Mouse (Mus musculus) c-Kit-negative CD71-positive TER-119-positive erythroid progenitor cells, embryonic 14.5 days (primary cell): ENCODE results near the gene Cnga3.

Source experiments
- DNase-seq: peaks from one replicate; pipeline ENCODE4 v3.0.0-alpha.2; 2013; ENCODE audit warnings: low read depth, low spot score

Cnga3 gene

DNA sequence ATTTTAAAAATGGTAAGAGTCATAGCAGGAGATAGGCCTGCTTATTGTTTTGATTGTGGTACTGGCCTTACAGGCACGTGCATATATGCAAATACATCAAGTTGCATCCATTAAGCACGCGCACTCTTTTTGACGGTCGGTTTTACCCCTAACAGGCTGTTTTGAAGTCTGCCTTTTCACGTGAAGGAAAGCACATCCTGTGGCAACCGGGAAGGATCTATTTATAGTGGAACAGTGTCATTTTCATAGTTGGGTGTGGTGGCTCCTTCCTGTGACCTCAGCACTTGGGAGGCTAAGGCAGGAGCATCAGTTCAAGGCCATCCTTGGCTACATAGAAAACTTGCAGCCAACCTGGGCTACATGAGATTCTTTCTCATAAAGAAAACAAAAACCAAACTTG is 72.3 kb downstream of the Cnga3 start:
- no peak for DNase-seq

DNA sequence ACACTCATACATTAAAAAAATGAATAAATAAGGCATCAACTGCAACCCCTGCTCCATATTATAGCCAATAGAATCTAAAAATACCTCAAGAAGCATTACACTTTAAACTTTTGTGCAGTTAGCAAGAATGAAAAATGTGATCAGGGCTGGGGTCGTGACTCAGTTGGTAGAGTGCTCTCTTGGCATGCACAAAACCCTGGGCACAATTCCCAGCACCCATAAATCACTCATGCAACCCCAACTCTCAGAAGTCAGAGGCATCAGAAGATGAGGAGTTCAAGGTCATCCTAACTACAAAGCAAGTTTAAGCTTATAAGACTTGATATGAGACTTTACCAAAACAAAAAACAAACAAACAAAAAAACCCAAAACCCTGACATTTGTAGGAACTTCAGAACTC is 73.5 kb downstream of the Cnga3 start:
- DNase-seq = no peak

DNA sequence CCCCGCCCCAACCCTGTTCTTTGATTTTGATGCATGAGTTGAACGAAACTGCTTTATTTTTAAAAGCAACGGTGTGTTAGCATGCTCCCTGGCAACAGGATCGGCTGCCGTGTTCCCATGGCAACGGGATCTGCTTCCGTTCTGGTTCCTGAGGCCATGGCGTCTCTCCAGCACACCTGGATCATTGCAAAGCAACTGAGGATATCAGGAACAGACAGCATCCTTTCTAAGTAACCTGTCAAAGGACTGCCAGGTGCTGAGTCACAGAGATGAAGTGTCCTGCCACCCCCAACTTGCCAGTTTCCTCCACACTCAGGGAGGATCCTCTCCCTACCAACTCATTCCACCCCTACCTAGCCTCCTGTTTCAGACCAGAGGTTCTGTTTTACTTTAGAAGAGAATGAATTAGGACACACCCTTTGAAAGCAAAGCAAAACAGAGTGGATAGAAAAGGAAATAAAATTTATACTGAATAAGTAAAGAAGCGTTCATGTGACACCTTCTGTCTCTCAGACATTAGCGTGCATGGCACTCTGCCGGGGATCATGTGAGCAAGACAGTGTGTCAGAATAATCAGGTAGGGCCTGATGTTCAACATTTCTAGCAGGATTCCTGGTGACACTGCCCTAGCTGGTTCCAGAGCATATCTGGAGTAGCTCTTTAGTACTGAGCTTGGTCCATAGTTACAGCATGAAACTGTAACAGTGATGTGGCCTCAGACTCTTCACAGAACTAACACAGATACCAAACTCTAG is 74.1 kb downstream of the Cnga3 start:
- no peak for DNase-seq

DNA sequence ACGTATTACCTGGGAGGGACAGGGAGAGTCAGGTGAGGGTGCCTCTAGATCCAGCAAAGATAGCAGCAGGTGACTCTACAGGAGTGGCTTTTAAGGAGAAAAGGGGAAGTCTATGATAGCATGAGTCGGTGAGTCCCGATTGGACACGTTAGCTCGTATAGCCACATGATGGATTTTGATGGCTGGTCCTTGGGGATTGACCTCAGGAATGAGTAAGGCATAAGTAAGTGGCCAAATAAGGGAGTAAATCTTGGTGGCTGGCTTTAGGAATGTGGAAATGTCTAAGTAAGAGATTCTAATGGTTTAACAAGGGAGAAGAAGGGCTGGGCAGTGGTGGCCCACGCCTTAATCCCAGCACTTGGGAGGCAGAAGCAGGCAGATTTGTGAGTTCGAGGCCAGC is 74.7 kb downstream of the Cnga3 start:
- no peak for DNase-seq

DNA sequence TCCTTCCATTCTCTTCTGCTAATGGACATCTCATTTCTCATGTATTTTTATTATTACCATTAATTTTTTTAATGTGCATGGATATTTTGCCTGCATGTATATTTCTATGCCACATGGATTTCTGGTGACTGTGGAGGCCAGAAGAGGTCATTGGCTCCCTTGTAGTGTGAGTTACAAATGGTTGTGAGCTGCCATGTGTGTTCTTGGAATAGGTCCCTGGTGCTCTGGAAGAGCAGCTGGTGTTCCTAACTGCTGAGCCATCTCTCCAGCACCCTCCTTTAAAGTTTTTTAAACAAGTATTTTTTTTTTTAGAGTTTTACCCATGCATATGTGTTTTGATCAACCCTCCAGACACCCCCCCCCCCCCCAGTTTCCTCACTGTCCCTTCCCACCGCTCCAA is 82.2 kb downstream of the Cnga3 start:
- no peak for DNase-seq

DNA sequence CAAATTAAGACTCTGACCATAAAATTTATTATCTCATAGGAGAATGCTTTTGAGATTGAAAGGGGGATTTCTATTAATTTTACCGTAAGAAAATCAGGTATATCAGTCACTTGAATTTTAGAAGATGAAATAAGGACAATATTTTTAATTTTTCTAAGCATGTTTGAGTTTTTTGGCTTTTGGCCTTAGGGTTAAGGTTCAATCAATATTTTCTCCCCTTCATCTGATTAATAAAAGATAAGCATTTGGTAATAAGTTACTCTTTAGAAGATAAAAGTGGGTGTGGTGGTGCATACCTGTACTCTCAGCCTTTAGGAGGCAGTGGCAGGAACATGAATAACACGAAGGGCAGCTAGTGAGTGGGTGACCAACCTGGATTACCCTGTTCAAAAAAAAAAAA is 84.7 kb downstream of the Cnga3 start:
- no peak for DNase-seq

DNA sequence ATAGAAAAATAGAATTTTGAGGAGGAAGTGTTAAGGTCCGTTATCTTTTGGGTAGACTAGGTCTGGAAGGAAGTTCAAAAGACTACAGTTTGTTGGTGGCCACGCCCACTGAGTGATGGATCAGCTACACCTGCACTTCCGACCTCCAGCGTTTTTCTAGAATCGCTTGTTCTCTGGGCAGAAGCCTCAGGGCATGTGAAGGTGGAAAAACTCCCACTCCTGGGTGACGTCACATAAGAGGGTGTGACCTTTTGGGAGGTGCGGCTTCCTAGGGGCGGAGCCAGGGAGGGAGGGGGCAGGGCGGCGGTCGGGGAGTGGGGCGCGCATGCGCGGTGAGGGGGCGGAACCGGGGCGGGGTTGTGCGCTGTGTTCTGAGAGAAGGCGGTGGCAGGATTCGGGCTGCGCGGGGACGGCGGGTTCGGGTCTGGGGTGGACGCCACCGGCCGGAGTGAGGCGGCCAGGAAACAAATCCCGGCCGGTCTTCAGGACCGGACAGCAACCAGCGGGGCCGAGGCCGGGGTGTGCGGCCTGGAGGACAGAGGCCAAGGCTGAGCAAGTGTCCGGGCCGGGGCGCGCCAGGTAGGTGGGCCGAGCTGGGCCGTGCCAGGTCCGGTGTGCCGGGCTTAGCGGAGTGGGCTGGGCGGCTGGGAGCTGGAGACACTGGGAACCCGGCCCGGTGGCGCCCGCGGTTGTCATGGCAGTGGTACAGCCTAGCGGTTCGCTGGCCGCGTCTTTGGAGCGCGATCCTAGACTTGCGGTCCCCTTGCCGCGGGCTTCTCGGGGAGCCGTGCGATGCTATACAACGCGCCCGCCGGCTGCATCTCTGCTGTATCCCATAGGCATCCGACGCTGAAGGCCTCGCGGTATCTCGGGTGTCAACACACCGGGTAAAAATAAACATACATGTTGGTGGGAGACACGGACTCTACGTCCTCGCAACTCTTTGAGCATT is 85.6 kb downstream of the Cnga3 start, which contains the start of gene Inpp4a:
Inpp4a (plus strand) TSS at position 326 of the 952 bp plus-strand sequence.
- peak; percentile 83 for DNase-seq

DNA sequence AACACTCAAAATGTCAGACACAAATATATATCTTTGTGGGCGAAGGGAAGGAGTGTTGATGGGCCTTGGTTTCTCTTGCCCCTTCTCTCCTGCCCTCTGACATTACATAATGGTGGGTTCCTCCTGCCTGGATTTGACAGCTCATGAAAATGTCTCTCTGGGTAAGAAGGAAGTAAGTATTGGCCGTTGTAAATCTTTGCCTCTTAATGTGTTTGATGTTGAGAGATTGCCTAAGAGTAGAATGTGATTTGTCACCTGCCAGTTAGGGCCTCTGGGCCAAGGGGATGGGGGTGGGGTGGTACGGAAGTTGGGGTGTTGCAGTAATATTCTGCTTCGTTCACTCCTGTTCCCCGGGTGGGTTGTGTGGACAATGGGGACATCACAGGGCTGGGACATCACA is 86.4 kb downstream of the Cnga3 start:
- no peak for DNase-seq

DNA sequence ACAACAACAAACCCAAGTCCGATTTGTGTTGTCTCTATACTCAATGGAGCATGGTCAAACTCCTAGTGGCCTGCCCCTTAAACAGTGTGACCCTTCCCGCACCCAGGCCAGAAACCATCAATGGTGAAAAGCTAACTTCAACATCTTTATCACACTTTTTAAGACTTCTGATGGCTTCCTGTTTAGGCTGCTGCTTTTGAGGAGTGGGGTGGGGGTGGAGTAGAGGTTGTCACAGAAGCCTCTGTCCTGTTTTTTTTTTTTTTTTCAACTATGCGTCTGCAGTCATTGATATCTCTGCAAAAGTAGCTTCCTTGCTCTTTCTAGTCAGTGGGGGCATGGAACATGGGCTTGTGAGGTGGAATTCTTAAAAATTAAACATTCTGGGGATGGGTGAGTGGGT is 88.6 kb downstream of the Cnga3 start:
- DNase-seq = no peak

DNA sequence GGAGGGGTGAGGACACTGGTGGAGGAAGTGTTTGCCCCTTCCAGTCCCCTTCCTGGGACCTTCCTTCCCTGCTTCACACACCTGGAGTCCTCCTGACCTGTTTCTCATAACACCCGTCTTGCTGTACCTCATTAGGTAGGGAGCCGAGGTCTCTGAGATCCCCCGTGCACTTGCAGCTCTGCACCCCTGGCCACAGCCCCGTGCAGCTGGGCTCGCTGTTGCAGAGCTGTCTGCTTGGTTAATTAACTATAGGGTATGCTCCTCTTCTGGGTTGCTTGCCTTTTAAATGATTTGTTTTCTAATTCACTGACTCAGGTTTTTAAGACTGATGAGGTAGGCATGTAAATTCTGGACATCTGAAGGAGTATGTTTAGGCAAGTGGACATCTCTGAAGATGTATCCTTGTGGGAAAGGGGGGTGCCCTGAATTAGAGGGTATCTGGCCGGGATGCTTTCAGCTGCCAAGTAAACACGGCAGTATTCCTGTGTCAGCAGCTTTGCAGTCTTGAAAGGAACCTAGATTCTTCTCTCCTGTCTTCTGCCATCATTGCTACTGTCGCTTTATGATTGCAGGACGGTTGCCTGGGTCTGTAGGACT is 91.6 kb downstream of the Cnga3 start:
- no peak for DNase-seq

DNA sequence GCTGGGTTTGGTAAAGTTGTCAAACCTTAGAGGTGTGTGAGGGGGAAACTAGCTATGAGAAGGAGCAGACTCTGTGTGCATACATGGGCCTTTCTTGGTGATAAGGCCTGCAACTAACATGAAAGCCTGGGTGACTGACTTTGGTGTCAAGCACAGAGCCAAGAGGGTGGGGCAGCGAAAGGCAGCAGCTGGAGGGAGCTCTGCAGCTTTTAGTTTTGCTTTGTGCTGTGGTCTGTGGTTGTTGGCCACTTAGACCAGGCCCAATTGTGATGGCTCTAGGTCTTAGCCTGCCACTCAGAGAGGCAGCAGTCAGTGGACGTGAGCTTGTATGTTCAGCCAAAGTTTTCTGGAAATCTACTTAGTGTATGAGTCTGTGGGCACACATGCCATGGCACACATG is 93.4 kb downstream of the Cnga3 start:
- DNase-seq = no peak

DNA sequence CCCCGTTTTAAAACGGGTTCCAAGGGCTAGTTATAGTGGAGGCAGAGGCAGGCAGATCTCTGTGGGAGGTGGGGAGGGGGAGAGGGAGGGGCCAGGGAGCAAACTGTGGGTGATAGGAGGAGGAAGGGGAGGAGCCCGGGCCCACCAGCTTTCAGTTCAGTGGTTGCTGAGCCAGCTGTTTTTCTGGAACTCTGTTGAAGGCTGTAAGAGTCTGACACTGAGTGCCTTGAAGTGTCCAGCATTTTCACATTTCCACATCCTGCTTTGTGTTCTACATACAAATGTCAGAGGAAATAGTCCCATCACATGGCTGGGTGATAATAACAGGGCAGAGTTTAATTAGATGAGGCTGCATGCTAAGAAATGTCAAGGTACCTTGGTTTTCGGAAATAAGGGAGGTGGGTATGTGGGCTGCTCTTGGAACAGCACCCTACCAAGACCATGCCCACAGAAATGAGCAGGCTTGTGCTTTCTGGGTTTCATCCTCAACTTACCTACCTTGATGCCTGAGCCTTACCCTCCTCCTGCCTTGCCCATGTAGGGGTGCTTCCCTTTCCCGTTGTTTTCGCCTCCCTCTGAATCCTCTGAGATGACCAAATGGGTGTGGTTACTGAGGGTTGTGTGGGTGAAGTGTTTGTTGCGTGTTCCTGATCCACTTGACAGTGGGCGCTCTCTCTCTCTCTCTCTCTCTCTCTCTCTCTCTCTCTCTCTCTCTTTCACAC is 93.9 kb downstream of the Cnga3 start:
- no peak for DNase-seq

DNA sequence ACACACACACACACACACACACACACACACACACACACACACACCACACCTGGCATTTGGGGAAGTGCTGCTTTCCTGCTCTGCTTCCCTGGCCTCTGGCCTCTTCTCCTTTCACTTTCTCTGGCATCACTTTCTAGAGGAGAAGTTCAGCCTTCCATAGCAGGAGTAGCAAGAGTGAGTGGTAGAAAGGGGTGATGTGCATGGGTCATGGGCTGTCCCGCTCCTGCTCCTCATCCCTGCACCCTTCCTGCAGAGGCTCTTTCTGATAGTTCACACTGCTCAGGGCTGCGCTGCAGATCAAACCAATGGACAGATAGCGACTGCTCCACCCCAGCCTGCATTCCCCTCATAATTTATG is 94.5 kb downstream of the Cnga3 start:
- no peak for DNase-seq

DNA sequence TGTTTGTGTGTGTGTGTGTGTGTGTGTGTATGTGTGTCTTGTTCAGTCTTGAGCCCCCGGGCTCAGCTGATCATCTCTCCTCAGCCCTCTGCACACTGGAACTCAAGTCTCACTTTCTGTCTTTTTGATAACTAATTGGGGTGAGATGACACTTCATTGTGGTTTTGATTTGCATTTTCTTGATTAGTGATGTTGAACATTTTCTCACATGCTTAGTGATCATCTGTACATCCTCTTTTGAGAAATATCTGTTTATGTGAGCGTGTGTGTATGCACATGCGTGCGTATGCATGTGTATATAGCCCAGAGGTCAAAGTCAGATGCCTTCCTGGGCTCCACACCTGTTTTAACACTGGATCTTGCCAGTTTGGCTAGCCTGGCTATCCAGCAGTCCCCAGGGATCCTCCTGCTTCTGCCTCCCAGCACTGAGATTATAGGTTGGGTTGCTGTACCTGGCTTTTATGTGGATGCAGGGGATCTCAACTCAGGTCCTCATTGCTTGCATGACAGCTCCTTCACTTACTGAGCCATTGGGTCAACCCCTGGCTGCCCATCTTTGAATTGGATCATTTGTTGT is 95.8 kb downstream of the Cnga3 start:
- no peak for DNase-seq
